Mouse (Mus musculus): ENCODE data around the gene Lrig1.

The Lrig1 gene

DNA sequence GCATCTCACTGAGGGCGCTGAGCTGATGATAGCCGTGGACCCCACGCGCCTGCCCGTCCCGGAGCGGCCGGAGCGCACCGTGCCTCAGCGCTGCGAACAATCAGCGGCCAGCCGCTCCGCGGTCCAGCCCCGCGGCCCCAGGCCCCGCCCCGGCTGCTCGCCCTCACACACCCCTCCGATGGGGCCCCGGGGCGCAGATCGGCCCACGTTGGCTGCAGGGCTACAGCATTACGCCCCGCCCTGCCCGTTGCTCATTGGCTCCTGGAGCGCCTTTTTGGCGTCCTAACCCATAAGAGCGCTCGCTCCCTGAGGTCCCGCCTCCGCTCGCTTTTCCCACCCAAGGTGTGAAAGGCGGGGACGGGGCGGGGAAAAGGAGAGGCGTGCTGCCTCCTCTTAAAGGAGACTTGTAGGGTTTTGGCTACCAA, at the start of gene Lrig1:
Gene Lrig1 (minus strand): TSS at position 92 of the 425 bp plus-strand sequence.
- peak; percentile 86 for DNase-seq (ENCODE audit: low spot score)

DNA sequence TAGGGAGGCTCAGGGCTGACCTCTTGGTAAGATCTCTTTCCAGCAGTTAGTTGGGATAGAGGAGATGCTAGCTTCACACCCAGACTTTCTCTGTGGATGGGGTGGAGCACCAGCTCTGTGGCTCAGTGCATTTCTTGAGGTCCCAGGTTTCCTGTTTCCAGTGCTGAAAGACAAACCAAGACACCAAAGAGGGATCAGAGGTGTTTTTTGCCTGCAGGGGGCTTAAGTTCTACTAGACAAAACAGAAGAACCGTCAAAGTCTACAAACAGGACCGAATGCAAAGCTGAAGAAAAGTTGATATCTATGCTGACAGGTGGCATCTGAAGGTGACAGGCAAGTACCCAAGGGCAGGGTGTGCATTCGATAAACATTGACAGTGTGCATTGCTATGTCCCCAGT, 49.7 kb upstream of the Lrig1 start:
- DNase-seq (ENCODE audit: low spot score): no peak

DNA sequence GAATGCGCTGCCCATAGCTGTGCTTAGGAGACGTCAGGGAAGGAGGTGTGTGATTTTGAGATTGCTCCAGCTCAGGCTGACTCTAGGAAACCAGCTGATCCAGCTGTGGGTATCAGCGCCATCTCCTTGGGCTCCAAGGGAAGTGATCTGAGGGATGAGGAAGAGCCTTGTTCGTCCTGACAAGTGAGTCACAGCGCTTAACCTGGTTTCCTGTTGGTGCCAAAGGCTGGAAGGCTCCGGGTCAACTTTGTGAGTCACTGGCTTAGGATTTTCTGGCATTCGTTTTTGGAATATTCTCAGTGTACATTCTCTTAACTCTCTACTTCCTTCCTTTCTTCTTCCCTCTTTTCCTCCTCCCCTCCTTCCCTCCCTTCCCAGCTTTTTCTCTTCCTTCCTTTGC, 48.4 kb upstream of the Lrig1 start:
- no peak for DNase-seq (ENCODE audit: low spot score)

DNA sequence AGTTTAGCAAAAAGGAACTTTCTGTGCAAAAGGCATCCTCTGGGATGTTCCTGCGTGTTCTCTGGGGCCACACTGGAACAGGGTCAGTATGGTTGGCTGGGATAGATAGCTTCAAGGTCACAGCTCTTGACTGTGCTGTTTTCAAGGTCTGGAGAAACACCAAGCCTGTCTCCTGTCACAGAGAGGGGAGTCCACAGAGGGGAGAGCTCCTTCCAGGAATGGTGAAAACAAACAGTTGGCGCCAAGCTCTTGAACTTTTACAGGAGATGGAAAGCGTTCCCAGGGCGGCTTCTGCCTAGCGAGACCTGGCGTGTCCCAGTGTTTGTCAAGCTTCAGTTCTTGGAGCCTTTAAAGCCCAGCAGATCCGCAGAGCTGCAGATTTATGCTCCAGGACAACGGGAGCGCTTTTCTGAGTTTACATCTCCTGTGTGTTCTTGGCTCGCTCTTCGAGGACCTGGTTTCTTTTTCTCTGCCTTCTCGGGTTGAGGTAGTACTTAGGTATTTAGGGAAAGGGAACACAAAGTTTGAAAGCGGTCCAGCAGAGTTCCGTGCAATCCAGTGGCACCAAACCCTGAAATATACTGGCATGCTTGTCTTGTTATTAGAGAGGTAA, 40.3 kb upstream of the Lrig1 start:
- DNase-seq (ENCODE audit: low spot score): no peak

DNA sequence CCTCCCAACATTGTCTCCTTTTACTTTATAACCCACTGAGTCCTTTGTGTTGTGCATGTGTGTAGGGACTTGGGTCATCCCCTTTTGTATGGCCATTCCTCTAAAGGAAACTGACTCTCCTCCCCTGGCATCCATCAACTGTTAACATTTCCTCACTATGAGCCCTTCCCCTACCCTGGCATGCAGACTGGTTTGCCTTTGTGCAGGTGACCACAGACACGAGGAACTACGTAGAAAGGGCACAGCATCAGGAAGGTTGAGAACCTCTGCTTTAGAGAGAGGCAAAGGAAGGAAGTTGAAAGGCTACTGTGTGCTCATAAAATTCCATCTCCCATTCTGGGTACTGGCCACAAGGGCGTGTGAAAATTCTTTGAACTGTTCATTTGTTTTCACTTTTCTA, 38.7 kb upstream of the Lrig1 start:
- DNase-seq (ENCODE audit: low spot score): no peak

DNA sequence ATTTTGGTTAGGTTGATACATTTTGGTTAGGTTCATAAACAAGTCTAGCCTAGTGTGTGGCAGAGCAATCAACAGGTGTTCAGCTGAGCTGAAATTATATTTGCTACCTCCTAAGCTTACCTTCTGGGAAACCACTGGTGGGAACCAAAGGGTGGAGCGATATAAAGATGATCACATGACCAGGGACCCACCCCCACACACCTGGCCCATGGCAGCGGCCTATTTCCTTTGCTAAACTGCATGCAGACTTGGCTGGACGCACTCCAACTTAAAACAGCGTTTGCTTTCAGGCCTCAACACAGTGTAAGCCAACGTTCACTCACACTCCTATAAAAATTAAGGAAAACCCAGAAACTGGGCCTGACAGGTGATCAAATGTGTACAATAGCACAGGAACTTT, 33.9 kb upstream of the Lrig1 start:
- no peak for DNase-seq (ENCODE audit: low spot score)

DNA sequence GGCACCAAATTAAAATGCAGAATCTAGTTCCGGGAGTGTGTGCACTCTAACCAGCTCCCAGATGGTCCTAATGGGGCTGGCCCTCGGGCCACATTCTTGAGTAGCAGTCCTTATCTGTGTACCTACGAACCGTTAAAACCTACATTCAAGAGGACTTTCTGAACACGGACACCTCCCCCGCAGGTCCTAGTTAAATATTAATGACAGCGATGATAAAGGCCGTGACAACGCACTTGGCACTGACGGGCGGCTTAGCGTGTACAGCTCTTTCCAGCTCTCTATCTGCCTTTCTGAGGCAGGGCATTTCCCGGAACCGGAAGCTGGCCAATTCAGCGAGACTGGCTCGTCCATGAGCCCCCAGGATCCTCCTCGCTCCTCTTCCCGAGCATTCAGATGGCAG, 29.9 kb upstream of the Lrig1 start:
- DNase-seq (ENCODE audit: low spot score): no peak

DNA sequence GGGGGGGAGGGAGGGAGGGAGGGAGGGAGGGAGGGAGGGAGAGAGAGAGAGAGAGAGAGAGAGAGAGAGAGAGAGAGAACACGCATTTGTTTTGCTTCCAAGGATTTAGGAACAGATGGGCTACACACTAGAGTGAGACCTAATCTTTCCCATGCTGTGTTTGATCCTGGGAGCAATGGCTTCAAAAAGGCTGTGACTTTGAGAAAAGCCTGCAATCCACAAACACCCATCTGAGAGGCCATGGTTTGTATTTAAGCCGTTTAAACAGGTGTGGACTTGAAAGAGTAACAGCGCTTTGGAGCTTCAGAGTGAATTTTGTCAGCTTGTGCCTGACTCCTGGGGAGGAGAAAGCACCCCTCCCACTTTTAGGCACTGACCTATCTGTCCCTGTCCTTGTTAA, 29.2 kb upstream of the Lrig1 start:
- DNase-seq (ENCODE audit: low spot score): no peak

DNA sequence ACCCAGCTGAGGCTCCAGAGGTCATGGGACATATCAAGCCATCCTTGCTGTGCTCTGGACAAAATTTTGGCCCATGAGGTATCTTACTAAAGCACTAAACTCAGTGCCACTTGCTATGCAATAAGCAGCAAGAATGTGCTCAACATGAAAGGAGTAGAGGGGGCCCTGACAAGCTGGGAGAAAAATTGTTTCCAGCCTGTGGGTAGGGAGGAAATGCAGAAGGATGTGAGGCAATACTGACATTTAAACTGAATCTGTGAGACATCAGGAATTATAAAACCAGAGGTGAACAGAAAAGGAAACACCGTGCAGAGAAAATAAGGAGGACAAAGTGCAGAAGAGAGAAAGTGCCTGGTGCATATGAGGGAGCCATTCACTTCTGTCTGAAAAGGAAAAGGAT, 24.7 kb upstream of the Lrig1 start:
- DNase-seq (ENCODE audit: low spot score): no peak

DNA sequence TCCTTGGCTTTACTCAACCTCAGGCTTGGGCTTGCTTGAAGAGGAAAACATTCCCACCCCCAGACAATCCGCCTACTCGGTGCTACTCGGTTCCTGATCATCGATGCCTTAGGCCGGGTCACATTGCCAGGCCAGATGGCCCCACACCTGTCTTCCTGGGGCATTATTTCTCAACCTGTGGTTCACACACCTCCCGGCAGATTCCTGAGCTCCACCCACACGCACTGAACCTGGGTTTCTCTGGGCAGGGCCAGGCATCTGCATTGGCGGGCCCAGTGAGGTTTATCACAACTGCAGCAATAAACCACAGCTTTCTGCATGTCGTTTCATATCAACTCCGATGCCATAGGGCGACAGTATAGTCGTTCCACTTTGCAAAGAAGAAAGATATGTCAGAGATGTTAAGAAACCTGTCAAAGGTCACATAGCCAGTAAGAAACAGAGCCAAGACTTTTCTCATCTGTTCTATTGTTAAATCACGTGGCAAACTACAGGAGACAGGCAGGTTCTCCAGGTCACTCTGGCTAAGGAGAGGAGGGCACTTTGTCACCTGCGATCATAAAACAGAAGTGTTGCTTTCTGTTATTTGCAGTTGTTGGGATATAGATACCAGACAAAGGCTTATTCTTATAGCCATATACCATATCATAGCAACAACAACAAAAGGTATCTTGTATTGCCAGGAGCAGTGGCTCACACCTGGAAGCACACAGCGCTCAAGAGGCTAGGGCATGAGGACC, 18.8 kb upstream of the Lrig1 start:
- no peak for DNase-seq (ENCODE audit: low spot score)

DNA sequence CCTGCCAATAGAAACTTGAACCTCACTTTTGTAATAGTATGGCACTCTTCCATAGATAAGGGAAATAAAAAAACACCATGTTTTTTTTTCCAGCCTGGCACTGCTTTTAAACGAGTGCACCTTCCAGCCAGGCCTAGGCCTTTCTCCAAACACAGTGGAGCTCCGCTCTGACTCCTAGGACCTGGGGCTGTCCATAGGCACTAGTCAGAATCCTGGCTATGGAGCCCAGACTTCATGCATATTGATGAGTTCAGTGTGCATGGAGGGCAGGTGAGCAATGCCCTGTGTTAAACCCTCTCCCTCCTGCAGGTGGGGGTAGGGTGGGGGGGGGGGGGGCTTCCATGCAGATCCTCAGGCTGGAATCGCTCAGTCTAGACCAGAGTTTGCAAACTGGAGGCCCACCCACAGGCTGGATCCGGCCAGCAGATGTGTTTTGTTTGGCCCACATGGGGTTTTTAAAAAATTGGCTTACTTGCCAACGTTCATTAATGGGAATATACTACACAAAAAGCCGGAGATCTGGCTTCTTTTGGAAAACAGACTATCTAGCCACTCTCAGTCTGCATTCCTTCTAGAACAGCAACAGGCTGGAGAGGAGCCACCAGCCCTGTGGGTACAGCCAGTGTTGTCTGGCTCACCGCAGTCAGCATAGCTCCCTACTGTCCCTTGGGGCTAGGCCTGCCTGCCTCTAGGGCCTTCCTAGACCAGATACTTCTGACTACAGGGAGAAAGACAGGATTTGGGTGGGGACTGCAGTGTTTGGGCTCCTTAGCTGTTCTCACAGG, 17.9 kb upstream of the Lrig1 start:
- DNase-seq (ENCODE audit: low spot score): no peak

DNA sequence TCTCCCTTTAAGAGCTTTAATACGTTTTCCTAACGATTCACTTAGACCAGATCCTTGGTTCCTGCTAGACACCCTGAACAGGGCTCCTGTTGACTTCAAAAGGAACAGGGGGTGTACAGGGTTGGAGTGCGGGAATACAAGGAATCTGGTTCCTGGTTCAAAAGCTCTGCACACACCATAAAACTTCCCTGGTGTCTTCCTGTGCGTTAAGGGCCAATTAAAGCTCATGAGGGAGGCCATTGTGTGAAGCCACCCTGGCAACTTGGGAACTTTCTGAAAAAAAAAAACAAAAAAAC, 15.6 kb upstream of the Lrig1 start:
- no peak for DNase-seq (ENCODE audit: low spot score)

DNA sequence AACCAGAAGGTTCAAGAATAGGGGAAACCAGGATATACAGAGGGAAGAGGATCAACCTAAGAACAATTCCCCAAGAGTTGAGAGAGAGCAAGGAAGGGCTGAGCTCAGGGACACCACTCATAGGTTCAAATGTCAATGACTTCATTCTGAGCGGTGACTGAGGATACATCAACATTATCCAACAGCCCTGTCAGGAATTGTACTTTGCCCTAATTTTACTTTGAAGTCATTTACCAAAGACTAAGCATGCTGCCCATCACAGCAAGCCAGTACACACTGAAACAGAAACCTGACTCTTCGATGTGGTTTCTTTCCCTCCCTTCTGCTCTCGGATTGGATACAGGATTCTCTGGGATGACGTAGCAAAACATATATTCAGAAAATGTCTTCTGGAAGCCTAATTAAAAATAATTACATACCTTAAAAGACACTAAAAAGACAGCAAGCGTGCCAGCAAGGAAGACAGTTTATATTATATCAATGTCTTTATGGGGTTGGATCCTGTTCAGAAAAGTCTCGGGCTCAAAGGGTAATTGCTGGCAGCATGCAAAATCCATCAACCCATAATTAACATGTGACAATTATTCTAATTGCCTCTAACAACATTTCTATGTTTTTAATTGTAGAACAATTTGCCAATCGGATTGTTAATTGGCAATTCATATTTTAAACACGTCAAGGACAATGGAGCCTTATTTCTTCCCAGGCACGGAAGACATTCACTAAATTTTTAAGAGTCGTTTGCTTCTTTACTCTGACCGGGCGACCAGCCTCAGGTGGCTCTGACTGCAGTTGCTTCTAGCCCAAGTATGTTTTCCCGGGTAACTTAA, 15.1 kb upstream of the Lrig1 start:
- DNase-seq (ENCODE audit: low spot score): no peak

DNA sequence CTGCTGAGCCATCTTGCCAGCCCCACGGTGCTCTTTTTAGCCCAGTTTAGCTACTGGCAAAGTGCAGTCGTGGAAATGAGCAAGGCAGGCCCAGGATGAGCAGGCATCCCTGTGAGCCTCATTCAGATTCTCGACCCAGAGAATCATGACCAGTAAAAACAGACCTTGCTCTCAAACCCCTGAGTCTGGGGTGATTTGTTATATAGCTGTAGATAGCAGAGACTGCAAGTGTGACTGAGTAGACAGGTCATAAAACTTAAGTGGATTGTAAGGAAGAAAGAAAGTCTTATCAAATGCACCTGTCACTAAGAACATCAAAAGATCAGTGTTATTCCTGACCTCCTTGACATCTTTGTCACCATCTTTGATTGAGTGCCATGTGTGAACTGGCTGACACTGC, 9.9 kb upstream of the Lrig1 start:
- no peak for DNase-seq (ENCODE audit: low spot score)

DNA sequence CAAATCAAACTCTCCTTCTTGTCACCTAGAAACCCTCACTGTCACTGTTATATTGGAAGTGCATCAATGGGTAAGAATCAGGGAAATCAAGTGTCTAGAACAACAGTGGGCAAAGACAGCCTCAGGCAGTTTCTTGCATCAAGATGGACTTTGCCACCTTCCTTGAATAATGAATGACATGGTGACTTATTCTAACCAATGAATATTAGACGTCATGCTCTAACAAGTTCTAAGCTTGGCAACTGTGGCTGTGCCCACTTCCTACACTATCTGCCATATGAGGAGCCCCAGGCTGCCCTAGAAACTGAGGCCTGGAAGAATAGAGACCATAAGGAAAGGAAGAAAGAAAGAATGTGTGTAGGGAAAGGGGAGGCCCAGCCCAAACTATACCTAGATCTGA, 9.2 kb upstream of the Lrig1 start:
- no peak for DNase-seq (ENCODE audit: low spot score)

DNA sequence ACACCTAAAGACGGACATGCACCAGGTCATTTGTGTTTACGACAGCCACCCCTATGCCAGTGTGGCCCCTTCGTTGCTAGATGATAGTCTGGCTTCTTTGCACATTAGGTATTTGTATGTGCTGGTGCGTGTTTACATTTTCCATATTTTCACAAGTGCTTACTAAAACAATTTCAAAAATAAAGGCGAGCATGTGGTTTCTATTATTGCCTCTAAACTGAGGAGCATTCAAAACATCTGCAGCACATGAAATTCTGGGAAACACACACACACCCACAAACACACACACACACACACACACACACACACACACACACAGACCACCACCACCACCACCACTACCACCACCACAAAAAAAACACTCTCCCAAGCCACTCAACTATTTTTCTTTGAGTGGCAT, 7.3 kb upstream of the Lrig1 start:
- no peak for DNase-seq (ENCODE audit: low spot score)

DNA sequence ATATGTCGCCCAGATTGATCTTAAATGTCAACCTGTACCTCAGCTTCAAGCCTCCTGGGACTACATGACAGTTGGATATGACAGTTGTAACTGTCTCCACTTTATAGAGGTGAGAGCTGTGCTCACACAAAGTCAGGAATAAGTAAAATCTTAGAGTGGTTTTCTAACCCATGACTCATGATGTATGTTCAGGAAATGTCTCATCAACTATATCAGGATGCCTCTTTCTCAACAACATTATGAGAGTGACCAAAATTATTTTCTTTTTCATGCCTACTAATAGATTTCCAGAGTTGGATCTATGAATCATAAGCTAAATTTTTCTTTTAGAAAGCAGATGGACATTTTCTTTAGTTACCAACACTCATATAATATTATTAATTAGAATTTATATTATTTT, 6.0 kb upstream of the Lrig1 start:
- DNase-seq (ENCODE audit: low spot score): no peak

DNA sequence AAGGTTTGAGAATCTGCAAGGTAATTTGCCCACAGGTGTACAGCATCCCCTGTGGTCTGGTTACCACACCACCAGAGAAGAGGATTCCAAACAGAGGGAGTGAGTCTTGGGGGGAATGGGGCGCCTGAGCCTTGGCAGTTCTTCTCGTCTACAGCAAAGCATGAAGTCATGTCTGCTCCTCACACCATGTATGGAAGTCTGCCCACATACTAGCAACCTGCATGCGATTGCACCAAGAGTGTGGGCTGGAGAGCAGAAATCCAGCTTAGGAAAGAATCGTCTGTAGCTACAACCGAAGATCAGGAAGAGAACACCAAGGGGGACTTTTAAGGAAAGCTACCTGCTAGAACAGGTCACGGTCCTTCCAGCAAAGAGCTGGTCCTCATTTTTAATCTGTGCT, 3.0 kb upstream of the Lrig1 start:
- DNase-seq (ENCODE audit: low spot score): no peak

DNA sequence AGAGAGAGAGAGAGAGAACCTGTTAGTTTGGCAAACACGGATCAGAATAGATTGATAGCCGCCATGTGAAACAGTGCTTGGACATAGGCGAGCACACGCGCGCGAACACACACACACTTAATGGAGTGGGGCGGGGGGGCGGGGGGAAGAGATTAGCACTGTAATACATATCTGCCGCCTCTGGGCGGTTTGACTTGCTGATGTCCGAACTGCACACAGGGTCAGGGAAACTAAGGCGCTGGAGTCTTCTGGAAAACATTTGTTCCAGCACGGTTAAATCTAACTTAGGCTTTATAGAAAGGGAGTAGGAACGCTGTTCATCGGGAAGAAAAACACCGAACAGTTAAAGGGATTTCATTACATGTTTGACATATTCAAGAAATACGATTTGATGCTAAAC, 1.1 kb upstream of the Lrig1 start:
- no peak for DNase-seq (ENCODE audit: low spot score)

DNA sequence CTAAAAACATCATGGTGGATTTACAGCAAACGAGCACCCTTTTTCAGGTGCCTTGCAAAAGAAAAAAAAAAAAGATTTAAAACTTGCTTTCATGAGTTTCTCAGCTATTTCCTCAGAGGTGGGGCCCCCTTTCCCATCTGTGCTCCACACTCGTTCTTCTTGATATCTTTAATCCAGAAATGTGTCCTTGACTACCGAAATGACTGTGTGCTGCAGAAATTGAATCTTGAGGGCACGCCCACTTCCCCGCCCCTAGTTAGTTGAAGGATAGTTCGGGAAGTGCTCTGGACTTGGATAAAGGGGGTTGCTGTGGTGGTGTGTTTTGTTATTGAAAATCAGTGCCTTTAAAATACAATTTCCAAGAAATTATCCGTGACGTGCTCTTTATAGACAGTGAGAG, 654 bp upstream of the Lrig1 start:
- DNase-seq (ENCODE audit: low spot score): peak; percentile 13

DNA sequence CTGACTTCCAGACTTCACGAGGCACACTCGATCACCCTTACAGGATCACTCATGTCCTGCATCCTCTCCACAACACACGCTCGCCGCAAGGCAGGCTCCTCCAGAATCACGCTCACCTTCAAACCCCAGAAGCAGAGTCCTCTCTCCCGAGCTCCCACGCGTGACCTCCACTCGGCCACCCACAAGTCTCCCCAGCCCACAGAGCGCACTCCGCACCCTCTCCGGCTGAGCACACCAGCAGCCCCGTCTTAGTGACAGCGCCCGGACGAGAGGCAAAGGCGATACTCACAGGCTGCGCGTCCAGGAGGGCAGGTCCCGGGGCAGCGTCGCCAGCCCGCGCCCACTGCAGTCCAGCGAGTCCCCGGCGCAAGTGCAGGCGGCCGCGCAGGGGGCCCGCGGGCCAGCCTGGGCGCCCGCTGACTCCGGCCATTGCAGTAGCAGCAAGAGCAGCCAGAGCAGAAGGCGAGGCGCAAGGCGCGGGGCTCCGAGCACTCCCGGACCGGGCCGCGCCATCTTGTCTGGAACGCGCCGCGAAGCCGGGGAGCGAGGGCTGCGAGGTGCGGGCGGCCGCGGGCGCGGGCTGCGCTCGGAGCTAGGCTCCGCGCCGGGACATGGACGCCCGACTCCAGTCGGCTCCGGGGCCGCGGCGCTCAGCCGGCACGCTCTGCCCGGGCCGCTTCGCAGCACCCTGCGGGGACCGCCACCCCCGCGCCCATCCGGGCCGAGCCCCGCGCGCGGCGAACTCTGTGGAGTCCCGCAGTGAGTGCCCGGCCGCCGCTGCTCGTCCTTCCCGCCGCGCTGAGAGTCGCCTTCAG, 578 bp downstream of the Lrig1 start:
- no peak for DNase-seq (ENCODE audit: low spot score)
